Mouse (Mus musculus) intestine, embryonic 16.5 days (tissue): Measurements from ENCODE around the gene Fam196b. TPM values are rescaled to one million over a fixed set of nuclear protein-coding genes. Genes with fewer than 3 reads are reported as not detected.

Experiments used
- ATAC-seq: fragments of 200-750 bp; cut with Nextera tagmentation; 2 replicates; pipeline ENCODE4 v1.8.0; 2017; ENCODE audit warnings: moderate TSS enrichment, moderate library complexity
- H3K27ac ChIP-seq: fragments of 300-500 bp; sonication (generic); 2 replicates; pipeline ENCODE4 v1.5.1; 2014; ENCODE audit warnings: mild to moderate bottlenecking, low read length
- H3K27me3 ChIP-seq: fragments of 300-500 bp; sonication (generic); replicated peaks from 2 replicates; pipeline ENCODE4 v1.6.1; 2014; ENCODE audit warnings: low read length, control low read depth, mixed read lengths; ENCODE audit not compliant: control insufficient read depth, insufficient read depth
- H3K36me3 ChIP-seq: fragments of 300-500 bp; sonication (generic); 2 replicates; pipeline ENCODE4 v1.6.1; 2014; ENCODE audit warnings: low read length, control low read depth; ENCODE audit not compliant: control insufficient read depth, insufficient read depth
- H3K4me1 ChIP-seq: fragments of 300-500 bp; sonication (generic); 2 replicates; pipeline ENCODE4 v1.6.1; 2014; ENCODE audit warnings: low read length, control low read depth, mixed read lengths; ENCODE audit not compliant: control insufficient read depth, insufficient read depth
- H3K4me2 ChIP-seq: fragments of 300-500 bp; sonication (generic); 2 replicates; pipeline ENCODE4 v1.6.1; 2014; ENCODE audit warnings: low read depth, low read length, control low read depth
- H3K4me3 ChIP-seq: fragments of 300-500 bp; sonication (generic); 2 replicates; pipeline ENCODE4 v1.5.1; 2014; ENCODE audit warnings: mild to moderate bottlenecking, low read length
- H3K9ac ChIP-seq: fragments of 300-500 bp; sonication (generic); 2 replicates; pipeline ENCODE4 v1.6.1; 2014; ENCODE audit warnings: low read depth, low read length
- H3K9me3 ChIP-seq: fragments of 300-500 bp; sonication (generic); 2 replicates; pipeline ENCODE4 v1.6.1; 2016; ENCODE audit warnings: low read length, control low read depth; ENCODE audit not compliant: control insufficient read depth
- WGBS: fragments of 180-500 bp; shearing (Covaris S2); extraction: QIAGEN DNeasy Blood & Tissue Kit; methylation state at CpG from one replicate; pipeline ENCODE4 v1.1.7; 2014; 5-methylcytosine and 5-hydroxymethylcytosine counted together
- polyA plus RNA-seq: library from polyadenylated mRNA; unstranded; fragments of >200 nt; fragmentation: Nextera tagmentation; extraction: Ambion mirVana; gene quantifications from 2 replicates; pipeline ENCODE4 v1.2.1, GENCODE M21; 2015

Fam196b gene
- polyA plus RNA-seq, 1 experiment from 2014 or later = 0.15 TPM

DNA sequence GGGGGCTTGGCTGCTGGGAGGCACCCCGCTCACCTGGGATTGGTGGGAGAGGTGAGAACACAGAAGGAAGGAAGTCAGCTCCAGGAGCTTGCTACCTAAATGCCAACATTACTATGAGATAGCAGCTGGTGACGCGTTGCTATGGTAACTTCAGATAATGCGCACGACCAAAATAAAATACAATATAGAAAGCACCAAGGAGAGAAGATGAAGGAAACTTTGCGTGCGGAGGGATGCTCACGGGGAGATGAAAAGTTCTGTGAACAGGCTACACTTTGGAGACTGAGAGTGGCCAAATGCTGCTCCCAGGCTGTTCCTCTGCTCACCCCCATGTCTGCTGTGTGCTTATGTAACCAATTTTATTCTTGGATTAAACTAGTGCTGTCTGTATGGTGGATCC lies 2.4 kb downstream of the Fam196b start:
- no peak overlapping the region for H3K4me2 ChIP-seq
- no peaks in the 10 kb centered on the region for H3K36me3 ChIP-seq
- no peak overlapping the region for H3K9ac ChIP-seq
- H3K27me3 ChIP-seq = no peaks in the 10 kb centered on the region
- no peaks in the 10 kb centered on the region for H3K4me1 ChIP-seq
- H3K4me3 ChIP-seq = no peak overlapping the region
- ATAC-seq = no peak
- 69% methylated on average over 8 of the region's 8 CpGs for WGBS
- no peaks in the 10 kb centered on the region for H3K9me3 ChIP-seq
- H3K27ac ChIP-seq = no peak overlapping the region

DNA sequence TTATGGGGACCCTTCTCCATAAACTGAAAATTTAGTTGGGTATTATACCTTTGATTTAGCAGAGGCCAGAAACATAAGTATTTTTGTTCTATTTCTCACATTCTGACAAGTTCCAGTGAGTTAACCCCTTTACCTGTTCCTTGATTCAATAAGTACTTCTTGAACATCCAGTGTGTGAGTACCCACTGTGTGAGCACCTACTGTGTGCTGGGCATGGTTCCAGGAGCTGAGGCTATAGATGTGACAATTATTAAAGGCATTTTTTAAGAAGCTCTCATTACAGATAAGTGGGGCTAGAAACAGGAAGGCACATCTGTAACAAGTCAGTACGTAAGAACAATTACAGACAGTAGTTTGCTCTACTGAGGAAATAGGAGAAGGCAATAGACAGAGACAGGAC lies 4.7 kb downstream of the Fam196b start:
- 90% methylated on average over 1 of the region's 1 CpGs for WGBS
- Histone ChIP-seq H3K4me1 (no peaks in the 10 kb centered on the region), H3K36me3 (no peaks in the 10 kb centered on the region), H3K27ac (no peak overlapping the region), H3K4me2 (no peak overlapping the region), H3K9me3 (no peaks in the 10 kb centered on the region), H3K27me3 (no peaks in the 10 kb centered on the region), H3K4me3 (no peak overlapping the region), H3K9ac (no peak overlapping the region)
- no peak for ATAC-seq

DNA sequence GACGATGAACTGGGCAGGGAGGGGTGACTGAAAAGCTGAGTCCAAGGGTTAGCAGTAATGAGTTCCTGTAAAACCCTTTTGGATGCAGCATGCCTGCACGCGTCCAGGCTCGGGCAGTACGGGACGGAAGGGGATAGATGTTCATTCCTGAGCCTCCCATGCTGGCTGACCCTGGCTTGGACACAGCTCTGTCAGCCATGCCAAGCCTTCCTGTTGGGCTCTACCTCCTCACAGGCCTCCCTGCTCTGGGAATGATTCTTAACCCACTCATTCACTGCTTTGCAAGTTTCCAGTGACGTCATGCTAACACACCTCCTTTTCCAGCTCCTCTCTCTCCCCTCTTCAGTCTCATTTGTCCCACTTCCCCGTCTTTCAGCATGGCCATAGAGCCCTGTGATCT lies 9.0 kb downstream of the Fam196b start:
- H3K4me3 ChIP-seq = no peak overlapping the region
- no peaks in the 10 kb centered on the region for H3K36me3 ChIP-seq
- H3K27ac ChIP-seq = no peak overlapping the region
- no peaks in the 10 kb centered on the region for H3K4me1 ChIP-seq
- H3K27me3 ChIP-seq = no peaks in the 10 kb centered on the region
- H3K9me3 ChIP-seq = no peaks in the 10 kb centered on the region
- ATAC-seq = no peak
- H3K9ac ChIP-seq = no peak overlapping the region
- 81% methylated on average over 8 of the region's 8 CpGs for WGBS
- no peak overlapping the region for H3K4me2 ChIP-seq

DNA sequence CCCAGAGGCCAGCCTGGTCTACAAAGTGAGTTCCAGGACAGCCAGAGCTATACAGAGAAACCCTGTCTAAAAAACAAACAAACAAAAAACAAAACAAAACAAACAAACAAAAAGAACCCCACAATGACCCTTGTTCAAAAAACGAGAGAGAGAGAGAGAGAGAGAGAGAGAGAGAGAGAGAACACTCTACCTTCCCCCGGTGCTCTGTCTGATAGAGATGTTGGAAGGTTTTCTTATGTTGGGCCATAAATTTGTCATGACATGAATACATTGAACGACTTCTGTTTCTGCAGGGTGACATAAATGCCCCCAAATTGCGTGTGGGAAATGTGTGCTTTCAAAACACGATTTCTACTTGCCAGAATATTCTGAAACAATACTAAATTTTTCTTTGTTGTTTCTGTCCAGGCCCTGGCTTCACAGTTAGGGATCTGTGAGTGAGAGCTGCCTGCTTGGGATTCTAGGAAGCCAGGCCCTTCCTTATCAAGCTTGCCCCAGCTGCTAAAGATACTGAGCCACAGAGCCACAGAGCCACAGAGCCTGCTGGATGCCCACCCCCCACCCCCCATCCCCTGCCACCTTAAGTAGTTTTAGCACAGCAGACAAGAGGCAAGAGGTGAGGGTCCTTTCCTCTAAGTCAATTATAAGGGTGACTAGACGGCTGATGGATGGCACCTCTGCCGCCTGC lies 17.9 kb downstream of the Fam196b start:
- Histone ChIP-seq H3K4me1 (no peaks in the 10 kb centered on the region), H3K4me2 (no peak overlapping the region), H3K4me3 (no peak overlapping the region), H3K36me3 (no peaks in the 10 kb centered on the region), H3K9ac (no peak overlapping the region), H3K27me3 (no peaks in the 10 kb centered on the region), H3K9me3 (no peaks in the 10 kb centered on the region), H3K27ac (no peak overlapping the region)
- 55% methylated on average over 7 of the region's 7 CpGs for WGBS
- ATAC-seq = no peak

DNA sequence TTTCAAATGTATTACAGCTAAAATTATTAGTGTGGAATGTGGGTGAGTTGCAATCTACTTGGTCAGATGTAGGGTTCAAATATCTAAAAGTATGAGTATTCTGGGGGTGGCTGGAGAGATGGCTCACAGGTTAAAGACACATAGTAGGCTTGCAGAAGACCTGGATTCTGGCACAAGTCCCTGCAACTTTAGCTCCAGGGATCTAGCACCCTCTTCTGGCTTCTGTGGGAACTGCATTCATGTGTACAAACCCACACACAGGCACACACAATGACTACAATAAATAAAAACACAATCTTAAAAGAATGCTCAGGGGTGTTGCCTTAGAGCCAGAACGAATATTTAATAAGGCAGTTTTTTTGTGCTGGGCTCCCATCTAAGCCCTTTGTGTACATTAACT lies 23.3 kb downstream of the Fam196b start:
- no peak overlapping the region for H3K4me2 ChIP-seq
- no peaks in the 10 kb centered on the region for H3K4me1 ChIP-seq
- H3K36me3 ChIP-seq = no peaks in the 10 kb centered on the region
- no peak for ATAC-seq
- H3K9ac ChIP-seq = no peak overlapping the region
- H3K27ac ChIP-seq = no peak overlapping the region
- no peaks in the 10 kb centered on the region for H3K27me3 ChIP-seq
- H3K4me3 ChIP-seq = no peak overlapping the region
- 69% methylated on average over 1 of the region's 1 CpGs for WGBS
- no peaks in the 10 kb centered on the region for H3K9me3 ChIP-seq

DNA sequence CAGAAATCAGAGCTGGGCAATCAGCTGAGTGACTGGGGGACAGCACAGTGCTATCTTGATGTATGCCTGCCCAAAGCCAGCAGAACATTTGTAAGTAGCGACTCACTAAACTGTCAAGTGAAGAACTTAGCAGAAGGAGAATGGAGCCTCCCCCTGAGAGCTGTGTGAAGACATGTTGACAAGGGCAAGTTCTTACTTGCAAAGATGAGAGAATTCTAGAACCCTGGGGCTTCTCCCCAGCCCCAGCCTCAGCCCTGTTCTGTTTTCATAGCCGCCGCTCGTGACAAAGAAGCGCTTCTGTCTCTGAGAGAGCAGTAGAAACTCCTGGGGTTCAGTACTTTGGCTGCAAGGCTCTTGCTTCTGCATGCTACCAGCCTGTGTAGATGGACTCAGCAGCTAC lies 25.1 kb downstream of the Fam196b start:
- no peak for ATAC-seq
- WGBS = 84% methylated on average over 5 of the region's 5 CpGs

DNA sequence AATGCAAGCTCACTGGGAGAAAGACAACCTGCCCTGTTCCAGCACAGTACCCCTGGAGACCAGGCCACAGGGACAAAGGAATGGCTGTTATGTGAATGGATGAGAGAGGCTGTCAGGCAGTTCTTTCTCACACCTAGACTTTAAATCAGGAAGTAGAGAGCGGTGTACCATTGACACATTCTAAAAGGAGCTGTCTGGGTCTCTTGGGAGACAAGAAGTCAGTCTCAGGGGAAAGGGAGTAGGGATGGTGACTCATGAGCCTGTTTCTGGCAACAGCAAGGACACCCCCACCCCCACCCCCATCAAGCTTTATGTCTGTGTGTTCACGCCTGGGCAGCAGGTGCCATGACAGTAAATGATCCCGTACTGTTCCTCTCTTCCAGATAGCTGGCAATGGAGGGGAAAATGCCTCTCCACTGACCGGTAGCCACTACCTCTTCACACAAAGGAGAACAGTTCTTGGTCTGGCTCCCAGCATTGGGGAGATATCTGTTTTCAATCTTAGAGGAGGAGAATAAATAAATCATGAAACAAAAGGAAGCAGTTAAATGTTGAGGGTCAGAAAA lies 29.2 kb downstream of the Fam196b start:
- no peaks in the 10 kb centered on the region for H3K27me3 ChIP-seq
- no peaks in the 10 kb centered on the region for H3K36me3 ChIP-seq
- no peak overlapping the region for H3K27ac ChIP-seq
- H3K9ac ChIP-seq = no peak overlapping the region
- H3K9me3 ChIP-seq = no peaks in the 10 kb centered on the region
- H3K4me3 ChIP-seq = no peak overlapping the region
- no peak overlapping the region for H3K4me2 ChIP-seq
- ATAC-seq = no peak
- no peaks in the 10 kb centered on the region for H3K4me1 ChIP-seq
- 68% methylated on average over 4 of the region's 4 CpGs for WGBS

More for the DNA sequence above, 25.1 kb downstream of the Fam196b start:
- H3K36me3 ChIP-seq = no peaks in the 10 kb centered on the region
- H3K9ac ChIP-seq = no peak overlapping the region
- H3K4me3 ChIP-seq = no peak overlapping the region
- no peaks in the 10 kb centered on the region for H3K9me3 ChIP-seq
- H3K4me2 ChIP-seq = no peak overlapping the region
- no peaks in the 10 kb centered on the region for H3K4me1 ChIP-seq
- no peak overlapping the region for H3K27ac ChIP-seq
- no peaks in the 10 kb centered on the region for H3K27me3 ChIP-seq

DNA sequence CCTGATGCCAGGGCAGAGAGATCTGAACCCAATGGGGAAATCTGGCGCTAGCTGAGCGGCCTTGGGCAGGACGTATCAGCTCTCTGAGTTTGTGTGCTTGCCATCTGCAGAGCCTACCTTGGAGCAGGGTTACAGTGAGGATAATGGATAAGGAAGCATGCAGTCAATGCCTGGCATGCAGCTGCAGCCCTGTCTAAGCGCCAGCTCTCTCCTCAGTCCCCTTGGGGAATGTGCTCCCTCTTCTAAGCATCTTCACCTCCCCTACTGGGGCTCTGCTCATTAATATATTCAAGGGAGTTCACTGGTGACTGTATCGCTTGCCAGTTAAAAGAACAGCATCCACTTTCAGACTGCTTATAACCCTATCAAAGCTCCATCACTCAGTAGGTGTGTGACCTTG lies 29.7 kb downstream of the Fam196b start:
- Histone ChIP-seq H3K4me3 (no peak overlapping the region), H3K4me2 (no peak overlapping the region), H3K36me3 (no peaks in the 10 kb centered on the region), H3K27me3 (no peaks in the 10 kb centered on the region), H3K9me3 (no peaks in the 10 kb centered on the region), H3K9ac (no peak overlapping the region), H3K27ac (no peak overlapping the region), H3K4me1 (no peaks in the 10 kb centered on the region)
- 62% methylated on average over 5 of the region's 5 CpGs for WGBS
- no peak for ATAC-seq

DNA sequence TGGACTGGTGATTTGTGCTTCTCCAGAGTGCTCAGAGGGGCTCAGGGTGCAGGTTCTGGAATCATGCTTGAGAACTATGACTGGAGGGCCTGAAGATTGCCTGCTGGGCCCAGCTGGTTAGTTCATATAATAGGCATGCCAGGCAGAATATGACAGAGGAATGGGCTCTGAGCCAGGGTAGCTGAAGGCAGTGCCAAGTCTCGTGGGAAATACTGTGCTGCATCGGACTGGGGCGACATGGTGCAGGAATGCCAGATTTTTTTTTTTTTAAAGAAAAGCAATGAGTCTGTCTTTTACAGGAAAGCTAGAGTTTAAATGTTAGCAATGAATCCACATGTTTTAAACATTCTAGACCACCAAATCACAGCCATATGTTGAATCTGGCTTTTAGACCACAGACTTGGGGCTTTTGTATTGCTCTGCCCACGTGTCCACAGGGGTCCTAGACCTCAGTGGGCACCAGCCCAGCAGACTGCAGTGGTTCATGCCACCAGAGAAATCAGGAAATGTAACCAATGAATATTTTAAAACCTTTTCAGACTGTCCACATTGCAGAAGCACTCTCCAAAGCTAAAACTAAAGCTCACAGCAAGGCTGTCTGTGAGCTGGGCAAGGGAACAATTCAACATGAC lies 33.8 kb downstream of the Fam196b start:
- ATAC-seq = no peak
- H3K27ac ChIP-seq = no peak overlapping the region
- H3K9ac ChIP-seq = no peak overlapping the region
- no peak overlapping the region for H3K4me3 ChIP-seq
- WGBS = 33% methylated on average over 4 of the region's 4 CpGs
- no peaks in the 10 kb centered on the region for H3K9me3 ChIP-seq
- no peak overlapping the region for H3K4me2 ChIP-seq
- H3K4me1 ChIP-seq = no peaks in the 10 kb centered on the region
- H3K36me3 ChIP-seq = no peaks in the 10 kb centered on the region
- H3K27me3 ChIP-seq = no peaks in the 10 kb centered on the region
